Mouse (Mus musculus) brain, embryonic 14.5 days (tissue): ENCODE data around the gene Bend4. TPM values are rescaled to one million over a fixed set of nuclear protein-coding genes. Genes with fewer than 3 reads are reported as not detected.

Source experiments
- DNase-seq: peaks from one replicate; pipeline ENCODE4 v3.0.0-alpha.2; 2011; ENCODE audit warnings: low read depth
- CTCF ChIP-seq: fragments of 200-500 bp; IDR thresholded peaks from 2 replicates; pipeline ENCODE4 v1.5.1; 2012; ENCODE audit warnings: inconsistent platforms, mild to moderate bottlenecking, moderate library complexity, borderline replicate concordance; ENCODE audit not compliant: insufficient read depth, insufficient read length; ENCODE audit errors: extremely low read depth
- POLR2A ChIP-seq: fragments of 200-500 bp; IDR thresholded peaks from 2 replicates; pipeline ENCODE4 v1.6.1; 2012; ENCODE audit warnings: mild to moderate bottlenecking, inconsistent platforms, borderline replicate concordance; ENCODE audit not compliant: poor library complexity, insufficient read depth, insufficient read length, severe bottlenecking; ENCODE audit errors: extremely low read depth
- polyA plus RNA-seq: library from polyadenylated mRNA; depleted of rRNA; stranded (reverse); fragments of >200 nt; gene quantifications from 2 replicates; pipeline ENCODE4 v1.2.3, GENCODE M21; 2012; rRNA removed

The Bend4 gene
- 4.6 and 9.5 TPM in 2 replicates for polyA plus RNA-seq

GRCm38 (mm10) chr5:67427443-67428360 lies at the start of gene Bend4:
Gene Bend4, minus strand, starts transcription at chr5:67428310.
- TF ChIP-seq CTCF, result no peak
- peak; percentile 63; the same call in 1 of the 2 replicates for TF ChIP-seq POLR2A
- DNase-seq, result peak; percentile 95

- DNase-seq, result peak; percentile 86
- no peak for TF ChIP-seq CTCF
- TF ChIP-seq POLR2A, result no peak
These were observed 45.6 kb upstream of the Bend4 start for GRCm38 (mm10) chr5:67473723-67474122.

GRCm38 (mm10) chr5:67473094-67473493 lies 45.0 kb upstream of the Bend4 start:
- DNase-seq, result peak; percentile 47

GRCm38 (mm10) chr5:67466866-67467530 lies 38.9 kb upstream of the Bend4 start:
- TF ChIP-seq POLR2A, result no peak
- no peak for TF ChIP-seq CTCF
- DNase-seq, result peak; percentile 63

More at GRCm38 (mm10) chr5:67473094-67473493, 45.0 kb upstream of the Bend4 start:
- TF ChIP-seq POLR2A (no peak), CTCF (no peak)

- no peak for DNase-seq
- TF ChIP-seq POLR2A (no peak), CTCF (no peak)
These were observed 36.8 kb upstream of the Bend4 start for GRCm38 (mm10) chr5:67464899-67465298.

GRCm38 (mm10) chr5:67463636-67464035 lies 35.5 kb upstream of the Bend4 start:
- no peak for TF ChIP-seq POLR2A
- no peak for TF ChIP-seq CTCF
- no peak for DNase-seq

- TF ChIP-seq POLR2A, result no peak
- TF ChIP-seq CTCF, result no peak
- DNase-seq, result no peak
These were observed 34.2 kb upstream of the Bend4 start for GRCm38 (mm10) chr5:67462331-67462730.

GRCm38 (mm10) chr5:67456841-67457240 lies 28.7 kb upstream of the Bend4 start:
- no peak for TF ChIP-seq POLR2A
- no peak for TF ChIP-seq CTCF
- no peak for DNase-seq

GRCm38 (mm10) chr5:67454282-67454681 lies 26.2 kb upstream of the Bend4 start:
- TF ChIP-seq POLR2A, result no peak
- no peak for TF ChIP-seq CTCF
- no peak for DNase-seq

GRCm38 (mm10) chr5:67449957-67450630 lies 22.0 kb upstream of the Bend4 start:
- TF ChIP-seq CTCF (no peak), POLR2A (no peak)
- no peak for DNase-seq

GRCm38 (mm10) chr5:67446526-67446925 lies 18.4 kb upstream of the Bend4 start:
- TF ChIP-seq CTCF (no peak), POLR2A (no peak)
- no peak for DNase-seq
